Comparison of ENCODE assay signal across 8 mouse cellular contexts in genomic region chr14:24486773-24487227, GRCm38 (mm10). TPM values are rescaled to one million over a fixed set of nuclear protein-coding genes. Genes with fewer than 3 reads are reported as not detected.
A peak's percentile ranks its signal among the peaks of the same experiment; 100 is the strongest.
DNase-seq lines count a peak whose midpoint lies in the region; ATAC-seq and TF ChIP-seq lines count a peak whose summit lies in the region.

TSS of gene Polr3a (minus strand) at chr14:24487058.
TSS of gene Rps24 (plus strand) at chr14:24487125.

- H3K9me3 ChIP-seq in embryonic facial prominence, embryonic 15.5 days (replicated peaks): no peaks in the 10 kb centered on the region
- H3K9me3 ChIP-seq in kidney, embryonic 14.5 days (ENCODE audit: control insufficient read depth, low read length): no peaks in the 10 kb centered on the region
- H3K9me3 ChIP-seq in limb, embryonic 15.5 days: no peaks in the 10 kb centered on the region

- TF ChIP-seq CTCF in bone marrow, adult 2 months (IDR thresholded peaks at IDR 0.05; ENCODE audit: control insufficient read depth, insufficient read depth, low read length): peak; percentile 81

- H3K4me3 ChIP-seq in bone marrow, adult 2 months (replicated peaks; ENCODE audit: control insufficient read depth, low read depth, low read length): peak within 1 kb of the TSS; percentile 97
- peak within 1 kb of the TSS; percentile 95 for H3K4me3 ChIP-seq in embryonic facial prominence, embryonic 15.5 days (replicated peaks)
- peak within 1 kb of the TSS; percentile 95 for H3K4me3 ChIP-seq in kidney, embryonic 14.5 days (ENCODE audit: low read length)
- peak within 1 kb of the TSS; percentile 87 for H3K4me3 ChIP-seq in limb, embryonic 15.5 days

- WGBS in bone marrow, adult 2 months: under 1% methylated on average over 30 of the region's 30 CpGs
- under 1% methylated on average over 30 of the region's 30 CpGs for WGBS in embryonic facial prominence, embryonic 15.5 days
- WGBS in kidney, embryonic 14.5 days: under 1% methylated on average over 30 of the region's 30 CpGs
- WGBS in limb, embryonic 15.5 days: under 1% methylated on average over 30 of the region's 30 CpGs

- H3K9ac ChIP-seq in embryonic facial prominence, embryonic 15.5 days: peak within 1 kb of the TSS; percentile 80
- peak within 1 kb of the TSS; percentile 86 for H3K9ac ChIP-seq in kidney, embryonic 14.5 days (ENCODE audit: low read depth, low read length)
- peak within 1 kb of the TSS; percentile 92 for H3K9ac ChIP-seq in limb, embryonic 15.5 days

- H3K36me3 ChIP-seq in embryonic facial prominence, embryonic 15.5 days: peaks cover 28% of the 10 kb centered on the region
- peaks cover 27% of the 10 kb centered on the region for H3K36me3 ChIP-seq in kidney, embryonic 14.5 days (ENCODE audit: control insufficient read depth, insufficient read depth, low read length)
- peaks cover 27% of the 10 kb centered on the region for H3K36me3 ChIP-seq in limb, embryonic 15.5 days

- peak within 1 kb of the TSS; percentile 60 for H3K4me2 ChIP-seq in embryonic facial prominence, embryonic 15.5 days (replicated peaks)
- peak within 1 kb of the TSS; percentile 52 for H3K4me2 ChIP-seq in kidney, embryonic 14.5 days (replicated peaks; ENCODE audit: low read depth, low read length)
- peak within 1 kb of the TSS; percentile 67 for H3K4me2 ChIP-seq in limb, embryonic 15.5 days

- no peaks in the 10 kb centered on the region for H3K27me3 ChIP-seq in embryonic facial prominence, embryonic 15.5 days
- H3K27me3 ChIP-seq in kidney, embryonic 14.5 days (ENCODE audit: control insufficient read depth, insufficient read depth, low read length): no peaks in the 10 kb centered on the region
- H3K27me3 ChIP-seq in limb, embryonic 15.5 days: no peaks in the 10 kb centered on the region

- H3K27ac ChIP-seq in bone marrow, adult 2 months (ENCODE audit: control insufficient read depth, insufficient read depth, low read depth, low read length, poor library complexity): no peak within 1 kb of the TSS; the same call in 1 of the 2 replicates
- H3K27ac ChIP-seq in embryonic facial prominence, embryonic 15.5 days (replicated peaks): 0 out of 2 replicates have a peak within 1 kb of the TSS, but pooled peaks have one; percentile 71
- no peak within 1 kb of the TSS for H3K27ac ChIP-seq in kidney, embryonic 14.5 days (ENCODE audit: low read depth, low read length)
- peak within 1 kb of the TSS; percentile 47; the same call in 1 of the 2 replicates for H3K27ac ChIP-seq in limb, embryonic 15.5 days

- ATAC-seq in embryonic facial prominence, embryonic 15.5 days (ENCODE audit: insufficient number of reproducible peaks, low FRiP score, low TSS enrichment, low read depth): peak; percentile 71
- ATAC-seq in kidney, embryonic 14.5 days (ENCODE audit: low FRiP score, low TSS enrichment): peak; percentile 69
- peak; percentile 30; the same call in 1 of the 2 replicates for ATAC-seq in limb, embryonic 15.5 days (ENCODE audit: insufficient number of reproducible peaks, low FRiP score, low TSS enrichment, low read depth)

- peak; percentile 61; the same call in 1 of the 2 replicates for TF ChIP-seq POLR2A in bone marrow, adult 2 months (IDR thresholded peaks at IDR 0.05; ENCODE audit: borderline replicate concordance, control insufficient read depth, low read depth, low read length)

- peak; percentile 96 for DNase-seq in 416B (ENCODE audit: low read depth)
- DNase-seq in heart, adult 9 months (ENCODE audit: low spot score in 2 of 2): peak; percentile 82 to 90
- peak; percentile 58 to 79 for DNase-seq in monocyte, adult 2 months (ENCODE audit: low read depth in 1 of 2, low spot score in 2 of 2)
- peak; percentile 87 to 89 for DNase-seq in spleen, postnatal 36 days (ENCODE audit: low spot score in 2 of 2)

- peaks cover 4% of the 10 kb centered on the region; the same call in 1 of the 2 replicates for H3K4me1 ChIP-seq in bone marrow, adult 2 months (ENCODE audit: control insufficient read depth, insufficient read depth, low read length)
- H3K4me1 ChIP-seq in embryonic facial prominence, embryonic 15.5 days: peaks cover 17% of the 10 kb centered on the region
- peaks cover 6% of the 10 kb centered on the region for H3K4me1 ChIP-seq in kidney, embryonic 14.5 days (ENCODE audit: control insufficient read depth, insufficient read depth, low read length)
- peaks cover 14% of the 10 kb centered on the region for H3K4me1 ChIP-seq in limb, embryonic 15.5 days

RNA-seq across cellular contexts. Expression of gene Polr3a, which starts in this region (rescaled TPM):
- polyA plus RNA-seq in bone marrow, adult 2 months (2011; ENCODE audit: insufficient read depth, insufficient read length, low replicate concordance, missing spikeins): 3.8 and 6.9 TPM in 2 replicates
- polyA plus RNA-seq in embryonic facial prominence, embryonic 15.5 days (2015; fragmentation: Nextera tagmentation; extraction: Ambion mirVana): 18.7 and 22.2 TPM in 2 replicates
- 17.0 and 18.3 TPM in 2 replicates for polyA plus RNA-seq in kidney, embryonic 14.5 days (2014; fragmentation: Nextera tagmentation; extraction: Ambion mirVana)
- polyA plus RNA-seq in limb, embryonic 15.5 days (2015; fragmentation: Nextera tagmentation; extraction: Ambion mirVana): 17.0 and 19.4 TPM in 2 replicates

RNA-seq across cellular contexts. Expression of gene Rps24, which starts in this region (rescaled TPM):
- 2,952 and 4,163 TPM in 2 replicates for polyA plus RNA-seq in bone marrow, adult 2 months (2011; ENCODE audit: insufficient read depth, insufficient read length, low replicate concordance, missing spikeins)
- polyA plus RNA-seq in embryonic facial prominence, embryonic 15.5 days (2015; fragmentation: Nextera tagmentation; extraction: Ambion mirVana): 863 and 870 TPM in 2 replicates
- polyA plus RNA-seq in kidney, embryonic 14.5 days (2014; fragmentation: Nextera tagmentation; extraction: Ambion mirVana): 1,338 and 1,904 TPM in 2 replicates
- polyA plus RNA-seq in limb, embryonic 15.5 days (2015; fragmentation: Nextera tagmentation; extraction: Ambion mirVana): 698 and 866 TPM in 2 replicates

Comparison
In these comparisons a context has a peak if more than half of its experiments do, and no peak if none do; other contexts are left out.
1. H3K27ac ChIP-seq: peak in embryonic facial prominence, embryonic 15.5 days (single experiment) and limb, embryonic 15.5 days (single experiment); none in bone marrow, adult 2 months (single experiment) and kidney, embryonic 14.5 days (single experiment).
2. Peak in every context shown above with its lines, with median percentiles within 50 percentile points of each other: DNase-seq, H3K4me3 ChIP-seq, ATAC-seq, H3K4me2 ChIP-seq and H3K9ac ChIP-seq.